Comparison of ENCODE assay signal across 10 mouse cellular contexts in the genomic region with DNA sequence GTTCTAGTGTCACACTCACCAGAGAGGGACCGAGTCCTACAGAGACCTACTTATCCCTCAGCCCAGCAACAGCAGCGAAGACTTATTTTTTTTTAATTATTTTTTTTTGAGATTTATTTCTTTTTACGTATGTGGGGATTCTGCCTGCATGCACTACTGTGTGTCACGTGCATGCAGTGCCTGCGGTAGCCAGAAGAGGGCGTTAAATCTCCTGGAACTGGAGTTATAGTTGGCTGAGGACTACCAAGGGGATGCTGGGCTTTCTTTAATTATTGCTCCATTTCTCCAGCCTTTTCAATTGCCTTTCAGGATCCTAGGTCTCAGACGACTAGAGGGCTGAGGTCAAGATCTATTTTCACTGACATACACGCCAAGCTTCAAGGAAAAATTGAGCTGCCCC. TPM values are rescaled to one million over a fixed set of nuclear protein-coding genes. Genes with fewer than 3 reads are reported as not detected.
DNase-seq lines count a peak whose midpoint lies in the region; ATAC-seq lines count a peak whose summit lies in the region.
"Had no signal": no experiment of that assay in that cellular context is flagged by ENCODE, and none has a peak within 500 bp of the region (broad histone marks: within the 10 kb centered on the region; RNA-seq: fewer than 3 reads in every experiment).

No protein-coding gene starts in this region.

- peaks cover 32% of the 10 kb centered on the region for H3K4me1 ChIP-seq in heart, embryonic 10.5 days
- H3K4me1 ChIP-seq in limb, embryonic 11.5 days (ENCODE audit: control insufficient read depth, insufficient read depth, low read length), result no peaks in the 10 kb centered on the region
- H3K4me1 ChIP-seq: embryonic facial prominence, embryonic 12.5 days had no signal

- no peak overlapping the region for H3K27ac ChIP-seq in heart, embryonic 10.5 days
- no peak overlapping the region for H3K27ac ChIP-seq in limb, embryonic 11.5 days (replicated peaks; ENCODE audit: low read depth, low read length)
- H3K27ac ChIP-seq: embryonic facial prominence, embryonic 12.5 days; neural tube, embryonic 13.5 days had no signal

- no peaks in the 10 kb centered on the region for H3K27me3 ChIP-seq in heart, embryonic 10.5 days (ENCODE audit: insufficient read depth, poor library complexity, severe bottlenecking)
- no peaks in the 10 kb centered on the region for H3K27me3 ChIP-seq in limb, embryonic 11.5 days (ENCODE audit: control insufficient read depth, insufficient read depth, low read length)
- H3K27me3 ChIP-seq: embryonic facial prominence, embryonic 12.5 days; neural tube, embryonic 13.5 days had no signal

- no peak for ATAC-seq in limb, embryonic 11.5 days (ENCODE audit: insufficient number of reproducible peaks, low FRiP score, low TSS enrichment, low read depth)

- WGBS in heart, embryonic 10.5 days, result 66% methylated on average over 8 of the region's 8 CpGs
- 64% methylated on average over 8 of the region's 8 CpGs for WGBS in limb, embryonic 11.5 days

- H3K4me3 ChIP-seq in heart, embryonic 10.5 days, result no peak overlapping the region
- H3K4me3 ChIP-seq in limb, embryonic 11.5 days (ENCODE audit: low read depth, low read length), result no peak overlapping the region
- H3K4me3 ChIP-seq: embryonic facial prominence, embryonic 12.5 days; neural tube, embryonic 13.5 days had no signal

- H3K9me3 ChIP-seq in heart, embryonic 10.5 days, result no peaks in the 10 kb centered on the region
- no peaks in the 10 kb centered on the region for H3K9me3 ChIP-seq in limb, embryonic 11.5 days (ENCODE audit: control insufficient read depth, low read length)
- H3K9me3 ChIP-seq: embryonic facial prominence, embryonic 12.5 days; neural tube, embryonic 13.5 days had no signal

- peak; percentile 68 for DNase-seq in heart, postnatal 4 days
- no peak for DNase-seq in heart, embryonic 10.5 days (ENCODE audit: low spot score)
- DNase-seq in right cerebral cortex, postnatal 4 days, result peak; percentile 68
- no peak for DNase-seq in right cerebral cortex, postnatal 25 days
- DNase-seq in adrenal gland, postnatal 25 days, result peak; percentile 47
- DNase-seq in limb, embryonic 11.5 days (ENCODE audit: low spot score), result peak; percentile 59
- no peak for DNase-seq in urinary bladder, adult 18-20 months (ENCODE audit: low spot score in 2 of 2)
- DNase-seq in right cerebral cortex, adult 18-20 months, result no peak

- H3K4me2 ChIP-seq in limb, embryonic 11.5 days (ENCODE audit: low read depth, severe bottlenecking), result no peak overlapping the region
- H3K4me2 ChIP-seq: embryonic facial prominence, embryonic 12.5 days; neural tube, embryonic 13.5 days had no signal

- peaks cover 40% of the 10 kb centered on the region for H3K36me3 ChIP-seq in heart, embryonic 10.5 days
- H3K36me3 ChIP-seq in limb, embryonic 11.5 days (ENCODE audit: control insufficient read depth, insufficient read depth, low read length), result no peaks in the 10 kb centered on the region; the same call in 1 of the 2 replicates

- H3K9ac ChIP-seq in limb, embryonic 11.5 days (ENCODE audit: low read length), result no peak overlapping the region
- H3K9ac ChIP-seq: embryonic facial prominence, embryonic 12.5 days; neural tube, embryonic 13.5 days had no signal

RNA-seq across cellular contexts. Expression of a gene that starts 40.4 kb away (rescaled TPM):
- not detected for total RNA-seq in heart, postnatal 4 days (2021)
- polyA plus RNA-seq in heart, embryonic 10.5 days (2016; fragmentation: Nextera tagmentation; extraction: Ambion mirVana), result not detected in 2 replicates
- total RNA-seq in adrenal gland, postnatal 25 days (2021), result not detected in 2 replicates
- not detected in 2 replicates for polyA plus RNA-seq in limb, embryonic 11.5 days (2014; fragmentation: Nextera tagmentation; extraction: Ambion mirVana)
- polyA plus RNA-seq: embryonic facial prominence, embryonic 12.5 days; neural tube, embryonic 13.5 days had no signal

Comparison
In these comparisons a context has a peak if more than half of its experiments do, and no peak if none do; other contexts are left out.
1. DNase-seq: peak in heart, postnatal 4 days (single experiment), right cerebral cortex, postnatal 4 days (single experiment), adrenal gland, postnatal 25 days (single experiment) and limb, embryonic 11.5 days (single experiment); none in heart, embryonic 10.5 days (single experiment), right cerebral cortex, postnatal 25 days (single experiment), urinary bladder, adult 18-20 months (0 of 2) and right cerebral cortex, adult 18-20 months (single experiment).